Mouse (Mus musculus) ES-E14 (cell line): ENCODE data around the gene Ddb1. TPM values are rescaled to one million over a fixed set of nuclear protein-coding genes. Genes with fewer than 3 reads are reported as not detected.

Experiments
- DNase-seq: peaks from one replicate; pipeline ENCODE4 v3.0.0-alpha.2; 2013; ENCODE audit warnings: low read depth, low spot score
- H3K27ac ChIP-seq: 2 replicates; pipeline ENCODE4 v1.5.1; 2012; ENCODE audit warnings: low read depth, mild to moderate bottlenecking, low read length, moderate library complexity, mixed read lengths; ENCODE audit not compliant: poor library complexity, insufficient read depth, severe bottlenecking
- H3K36me3 ChIP-seq: 2 replicates; pipeline ENCODE4 v1.6.1; 2012; ENCODE audit warnings: mild to moderate bottlenecking, low read length, moderate library complexity, mixed read lengths; ENCODE audit not compliant: control insufficient read depth, poor library complexity, insufficient read depth, severe bottlenecking
- H3K4me1 ChIP-seq, 2 experiments: fragments of 150-350 bp in 1 of 2; sonication (generic) in 1 of 2; 2 replicates each; pipeline ENCODE4 v1.6.1; 2012; ENCODE audit warnings: low read length in 2 of 2, mild to moderate bottlenecking in 1 of 2, mixed read lengths in 1 of 2; ENCODE audit not compliant: control insufficient read depth in 2 of 2, insufficient read depth in 2 of 2, poor library complexity in 1 of 2
- H3K4me3 ChIP-seq, 2 experiments: fragments of 150-350 bp in 1 of 2; sonication (generic) in 1 of 2; 2 replicates each; pipeline ENCODE4 v1.5.1; 2012; ENCODE audit warnings: low read length in 2 of 2, low read depth in 1 of 2, mild to moderate bottlenecking in 1 of 2, mixed read lengths in 1 of 2; ENCODE audit not compliant: insufficient read depth in 1 of 2, poor library complexity in 1 of 2, severe bottlenecking in 1 of 2
- H3K9ac ChIP-seq: 2 replicates; pipeline ENCODE4 v1.6.1; 2012; ENCODE audit warnings: low read depth, mild to moderate bottlenecking, low read length, mixed read lengths; ENCODE audit not compliant: poor library complexity, insufficient read depth, severe bottlenecking
- H3K9me3 ChIP-seq: fragments of 150-350 bp; sonication (generic); 2 replicates; pipeline ENCODE4 v1.6.1; 2012; ENCODE audit warnings: low read depth, mild to moderate bottlenecking, low read length; ENCODE audit not compliant: control insufficient read depth, insufficient read depth
- CHD2 ChIP-seq: IDR thresholded peaks from 2 replicates; pipeline ENCODE4 v1.6.1; 2014; ENCODE audit warnings: mild to moderate bottlenecking, low read depth, low read length, inconsistent platforms
- HCFC1 ChIP-seq: IDR thresholded peaks from 2 replicates; pipeline ENCODE4 v1.6.1; 2012; ENCODE audit warnings: low read length, inconsistent platforms, borderline replicate concordance; ENCODE audit not compliant: insufficient read depth
- MAFK ChIP-seq: IDR thresholded peaks from 2 replicates; pipeline ENCODE4 v1.6.1; 2014; ENCODE audit warnings: mild to moderate bottlenecking, low read depth, low read length, inconsistent platforms; ENCODE audit not compliant: insufficient read depth
- ZC3H11A ChIP-seq: IDR thresholded peaks from 2 replicates; pipeline ENCODE4 v1.6.1; 2012; ENCODE audit warnings: low read depth, mild to moderate bottlenecking, inconsistent platforms, low read length, borderline replicate concordance
- ZNF384 ChIP-seq: IDR thresholded peaks from 2 replicates; pipeline ENCODE4 v1.6.1; 2012; ENCODE audit warnings: low read depth, low read length, inconsistent platforms
- in situ Hi-C, 2 experiments: fragments of 600-800 bp; cut with MboI; formaldehyde crosslinking; loops; one replicate each; pipeline ENCODE4 v1.15.1; 2025; ENCODE audit warnings: low sequenced_read_pairs in 2 of 2, inconsistent platforms in 1 of 2; ENCODE audit not compliant: unreplicated experiment in 2 of 2
- total RNA-seq: library from RNA; depleted of rRNA; stranded (reverse); fragments of 300-350 nt; gene quantifications from 2 replicates; pipeline ENCODE4 v1.2.3, GENCODE M21; 2012

Ddb1 gene
- total RNA-seq, 1 experiment = 635 TPM

- Histone ChIP-seq H3K9me3 (no peaks in the 10 kb centered on the region), H3K4me1 (peaks cover 0 to 2% of the 10 kb centered on the region in 2 experiments; a peak in 1 of 4 replicates), H3K27ac (no peak overlapping the region), H3K36me3 (no peaks in the 10 kb centered on the region), H3K4me3 (no peak overlapping the region), H3K9ac (no peak overlapping the region)
- TF ChIP-seq CHD2 (no peak), ZNF384 (no peak), HCFC1 (no peak), ZC3H11A (no peak), MAFK (no peak)
- in situ Hi-C loops = no loop called here
- DNase-seq = no peak
Measured at GRCm38 (mm10) chr19:10637840-10638239, 32.7 kb downstream of the Ddb1 start.

- Histone ChIP-seq H3K9ac (no peak overlapping the region), H3K9me3 (no peaks in the 10 kb centered on the region), H3K27ac (no peak overlapping the region), H3K36me3 (no peaks in the 10 kb centered on the region), H3K4me3 (no peak overlapping the region), H3K4me1 (no peaks in the 10 kb centered on the region)
- no peak for DNase-seq
- no peak for TF ChIP-seq ZNF384
- TF ChIP-seq MAFK = no peak
- no peak for TF ChIP-seq ZC3H11A
- no peak for TF ChIP-seq CHD2
- no peak for TF ChIP-seq HCFC1
- in situ Hi-C loops = no loop called here
Measured at GRCm38 (mm10) chr19:10640080-10640479, 35.0 kb downstream of the Ddb1 start.

GRCm38 (mm10) chr19:10640589-10641378, 35.7 kb downstream of the Ddb1 start:
- no peak overlapping the region for H3K9ac ChIP-seq

GRCm38 (mm10) chr19:10645616-10646015, 40.5 kb downstream of the Ddb1 start:
- Histone ChIP-seq H3K27ac (no peak overlapping the region), H3K9ac (no peak overlapping the region), H3K4me3 (no peak overlapping the region), H3K36me3 (no peaks in the 10 kb centered on the region), H3K4me1 (no peaks in the 10 kb centered on the region), H3K9me3 (no peaks in the 10 kb centered on the region)
- DNase-seq = no peak
- in situ Hi-C loops = no loop called here
- TF ChIP-seq CHD2 (no peak), MAFK (no peak), ZC3H11A (no peak), ZNF384 (no peak), HCFC1 (no peak)

More at GRCm38 (mm10) chr19:10640589-10641378, 35.7 kb downstream of the Ddb1 start:
- Histone ChIP-seq H3K4me3 (no peak overlapping the region), H3K27ac (no peak overlapping the region), H3K4me1 (no peaks in the 10 kb centered on the region), H3K36me3 (no peaks in the 10 kb centered on the region), H3K9me3 (no peaks in the 10 kb centered on the region)
- in situ Hi-C loops = no loop called here
- no peak for TF ChIP-seq ZC3H11A
- no peak for TF ChIP-seq ZNF384
- no peak for TF ChIP-seq MAFK
- TF ChIP-seq HCFC1 = no peak
- no peak for TF ChIP-seq CHD2
- DNase-seq = no peak
